Mouse (Mus musculus) thymus, adult 2 months (tissue): ENCODE data around the gene Nacc2.

Experiments
- CTCF ChIP-seq: fragments of 200-500 bp; IDR thresholded peaks from 2 replicates; pipeline ENCODE4 v1.5.1; 2012; ENCODE audit warnings: mild to moderate bottlenecking, control low read depth, low read length, moderate library complexity, borderline replicate concordance; ENCODE audit not compliant: control insufficient read depth, poor library complexity, insufficient read depth; ENCODE audit errors: extremely low read depth
- POLR2A ChIP-seq: fragments of 200-500 bp; IDR thresholded peaks from 2 replicates; pipeline ENCODE4 v1.6.1; 2012; ENCODE audit warnings: mild to moderate bottlenecking, low read length, control low read depth, moderate library complexity; ENCODE audit not compliant: control insufficient read depth, poor library complexity, insufficient read depth; ENCODE audit errors: extremely low read depth

DNA sequence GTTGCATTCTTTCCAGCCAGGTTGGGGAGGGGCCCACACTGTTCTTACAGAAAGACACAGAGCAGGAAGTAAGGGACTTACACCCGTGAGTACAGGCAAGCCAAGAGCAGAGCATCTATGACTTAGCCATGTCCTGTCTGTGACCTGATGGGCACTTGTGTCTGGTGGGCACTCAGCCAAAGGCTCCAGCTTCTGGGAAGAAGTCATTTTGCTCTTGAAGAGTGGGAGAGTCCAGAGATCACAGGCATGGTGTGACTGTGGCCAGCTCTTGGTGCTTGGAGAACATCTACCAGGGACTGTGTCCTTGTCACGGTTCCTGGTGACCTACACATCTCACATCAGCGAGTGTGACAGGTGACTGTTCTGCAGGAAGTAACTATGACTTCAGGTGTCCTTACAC is 32.7 kb upstream of the Nacc2 start:
- no peak for TF ChIP-seq POLR2A
- no peak for TF ChIP-seq CTCF
